Mouse (Mus musculus) forebrain, embryonic 11.5 days (tissue): ENCODE data around the gene Ddc. TPM values are rescaled to one million over a fixed set of nuclear protein-coding genes. Genes with fewer than 3 reads are reported as not detected.

ENCODE experiments used
- ATAC-seq: fragments of 200-750 bp; cut with Nextera tagmentation; replicated peaks from 2 replicates; pipeline ENCODE4 v1.8.0; 2017; ENCODE audit warnings: moderate TSS enrichment; ENCODE audit not compliant: low FRiP score
- DNase-seq: peaks from one replicate; pipeline ENCODE4 v3.0.0-alpha.2; 2017; ENCODE audit warnings: low spot score
- H3K27ac ChIP-seq: fragments of 300-500 bp; sonication (generic); 2 replicates; pipeline ENCODE4 v1.5.1; 2014; ENCODE audit warnings: low read depth, low read length
- H3K27me3 ChIP-seq: fragments of 300-500 bp; sonication (generic); 2 replicates; pipeline ENCODE4 v1.6.1; 2014; ENCODE audit warnings: mild to moderate bottlenecking, low read length, mixed read lengths; ENCODE audit not compliant: control insufficient read depth, insufficient read depth
- H3K36me3 ChIP-seq: fragments of 300-500 bp; sonication (generic); 2 replicates; pipeline ENCODE4 v1.6.1; 2014; ENCODE audit warnings: mild to moderate bottlenecking, low read length, moderate library complexity, mixed read lengths; ENCODE audit not compliant: control insufficient read depth, insufficient read depth
- H3K4me1 ChIP-seq: fragments of 300-500 bp; sonication (generic); replicated peaks from 2 replicates; pipeline ENCODE4 v1.6.1; 2014; ENCODE audit warnings: low read length, mixed read lengths; ENCODE audit not compliant: control insufficient read depth, insufficient read depth
- H3K4me2 ChIP-seq: fragments of 300-500 bp; sonication (generic); 2 replicates; pipeline ENCODE4 v1.6.1; 2014; ENCODE audit warnings: low read depth, mild to moderate bottlenecking, low read length, moderate library complexity, mixed read lengths; ENCODE audit not compliant: severe bottlenecking
- H3K4me3 ChIP-seq: fragments of 300-500 bp; sonication (generic); 2 replicates; pipeline ENCODE4 v1.5.1; 2014; ENCODE audit warnings: low read depth, low read length
- H3K9ac ChIP-seq: fragments of 300-500 bp; sonication (generic); 2 replicates; pipeline ENCODE4 v1.6.1; 2014; ENCODE audit warnings: low read length
- H3K9me3 ChIP-seq: fragments of 300-500 bp; sonication (generic); 2 replicates; pipeline ENCODE4 v1.6.1; 2016; ENCODE audit warnings: low read length, mixed read lengths; ENCODE audit not compliant: control insufficient read depth
- WGBS: fragments of 180-500 bp; shearing (Covaris S2); extraction: QIAGEN DNeasy Blood & Tissue Kit; methylation state at CpG from one replicate; pipeline ENCODE4 v1.1.7; 2014; 5-methylcytosine and 5-hydroxymethylcytosine counted together
- polyA plus RNA-seq: library from polyadenylated mRNA; unstranded; fragments of >200 nt; fragmentation: Nextera tagmentation; extraction: Ambion mirVana; gene quantifications from 2 replicates; pipeline ENCODE4 v1.2.1, GENCODE M21; 2014

Ddc gene
- polyA plus RNA-seq, 1 experiment from 2014 or later, result 6.8 TPM

DNA sequence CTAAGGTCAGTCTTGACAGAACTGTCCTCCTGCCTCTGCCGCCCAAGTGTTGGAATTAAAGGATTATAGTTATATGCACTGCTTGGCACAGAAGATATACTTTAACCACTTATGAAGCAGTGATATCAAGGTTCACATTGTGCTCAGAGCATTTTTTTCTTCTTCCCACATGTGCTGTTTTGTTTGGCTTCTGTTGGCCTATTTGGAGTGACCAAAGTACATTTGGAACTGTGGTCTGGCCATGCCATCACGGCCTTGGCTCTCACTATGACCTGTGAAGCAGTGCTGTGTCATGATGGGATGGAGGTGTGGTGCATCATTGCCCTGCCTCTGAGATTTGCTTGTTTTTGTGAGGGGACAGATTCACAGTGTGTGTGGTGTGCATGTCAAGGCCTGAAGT is 30.6 kb upstream of the Ddc start:
- Histone ChIP-seq H3K27ac (no peak overlapping the region), H3K4me3 (no peak overlapping the region), H3K4me2 (no peak overlapping the region), H3K9ac (no peak overlapping the region), H3K9me3 (no peaks in the 10 kb centered on the region), H3K27me3 (no peaks in the 10 kb centered on the region), H3K36me3 (no peaks in the 10 kb centered on the region), H3K4me1 (no peaks in the 10 kb centered on the region)
- 92% methylated on average over 2 of the region's 2 CpGs for WGBS
- DNase-seq (no peak), ATAC-seq (no peak)

DNA sequence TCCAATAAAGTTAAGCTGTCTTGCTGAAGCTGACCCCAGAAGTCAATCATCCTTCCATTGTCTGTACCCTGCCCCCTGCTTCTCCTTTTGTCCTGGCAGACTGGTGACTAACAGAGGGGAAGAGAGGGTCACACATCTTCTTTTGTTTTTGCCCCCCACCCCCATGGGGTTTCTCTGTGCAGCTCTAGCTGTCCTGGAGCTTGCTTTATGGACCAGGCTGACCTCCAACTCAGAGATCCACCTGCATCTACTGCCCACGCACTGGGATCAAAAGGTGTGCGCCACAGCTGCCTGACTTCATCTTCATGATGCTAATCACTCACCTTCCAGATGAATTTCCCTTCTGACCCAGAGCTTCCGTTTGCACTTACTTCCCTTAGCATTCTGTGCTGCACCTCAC is 26.0 kb upstream of the Ddc start:
- Histone ChIP-seq H3K4me1 (no peaks in the 10 kb centered on the region), H3K9ac (no peak overlapping the region), H3K27me3 (no peaks in the 10 kb centered on the region), H3K36me3 (no peaks in the 10 kb centered on the region), H3K4me2 (no peak overlapping the region), H3K27ac (no peak overlapping the region), H3K4me3 (no peak overlapping the region), H3K9me3 (no peaks in the 10 kb centered on the region)
- ATAC-seq, result no peak
- 26% methylated on average over 3 of the region's 3 CpGs for WGBS
- no peak for DNase-seq

DNA sequence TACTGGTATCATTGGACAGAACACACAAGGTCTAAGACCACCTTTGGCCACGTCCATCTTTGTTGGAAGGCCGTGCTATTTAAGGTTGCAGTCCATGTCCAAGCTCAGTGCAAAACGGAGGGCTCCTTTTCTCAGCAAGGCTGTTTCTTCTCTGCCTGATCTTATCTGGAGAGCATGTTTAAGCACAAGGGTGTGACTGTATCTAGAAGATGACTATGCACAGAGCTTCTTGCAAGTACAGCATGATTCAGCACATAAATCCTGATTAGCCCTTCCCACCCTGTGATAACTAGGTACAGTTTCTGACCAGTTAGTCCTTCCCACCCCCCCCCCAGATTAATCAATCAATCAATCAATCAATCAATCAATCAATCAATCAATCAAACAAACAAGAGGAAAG is 25.4 kb upstream of the Ddc start:
- no peak overlapping the region for H3K4me3 ChIP-seq
- H3K9me3 ChIP-seq, result no peaks in the 10 kb centered on the region
- no peak for ATAC-seq
- no peak for DNase-seq
- no peaks in the 10 kb centered on the region for H3K4me1 ChIP-seq
- H3K27me3 ChIP-seq, result no peaks in the 10 kb centered on the region
- no peak overlapping the region for H3K4me2 ChIP-seq
- 88% methylated on average over 3 of the region's 3 CpGs for WGBS
- no peaks in the 10 kb centered on the region for H3K36me3 ChIP-seq
- H3K9ac ChIP-seq, result no peak overlapping the region
- no peak overlapping the region for H3K27ac ChIP-seq

DNA sequence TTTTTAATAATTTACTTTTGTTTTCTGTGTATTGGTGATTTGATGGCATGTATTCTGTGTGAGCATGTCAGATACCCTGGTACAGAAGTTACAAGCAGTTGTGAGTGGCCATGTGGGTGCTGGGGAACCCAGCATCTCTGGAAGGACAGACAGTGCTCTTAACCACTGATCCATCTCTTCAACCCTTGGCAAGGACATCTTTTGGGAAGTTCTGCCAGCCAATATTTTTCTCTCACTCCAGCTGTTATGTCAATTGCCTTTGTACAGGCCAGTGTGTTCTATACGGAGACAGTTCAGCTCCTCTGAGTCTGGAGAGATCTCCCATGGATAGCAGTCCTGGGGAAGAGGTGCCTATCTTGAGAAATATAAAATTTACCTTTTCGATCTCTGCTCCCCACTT is 24.2 kb upstream of the Ddc start:
- Histone ChIP-seq H3K9me3 (no peaks in the 10 kb centered on the region), H3K27ac (no peak overlapping the region), H3K4me3 (no peak overlapping the region), H3K27me3 (no peaks in the 10 kb centered on the region), H3K9ac (no peak overlapping the region), H3K4me2 (no peak overlapping the region), H3K4me1 (no peaks in the 10 kb centered on the region), H3K36me3 (no peaks in the 10 kb centered on the region)
- WGBS, result 94% methylated on average over 2 of the region's 2 CpGs
- ATAC-seq, result no peak
- DNase-seq, result no peak

DNA sequence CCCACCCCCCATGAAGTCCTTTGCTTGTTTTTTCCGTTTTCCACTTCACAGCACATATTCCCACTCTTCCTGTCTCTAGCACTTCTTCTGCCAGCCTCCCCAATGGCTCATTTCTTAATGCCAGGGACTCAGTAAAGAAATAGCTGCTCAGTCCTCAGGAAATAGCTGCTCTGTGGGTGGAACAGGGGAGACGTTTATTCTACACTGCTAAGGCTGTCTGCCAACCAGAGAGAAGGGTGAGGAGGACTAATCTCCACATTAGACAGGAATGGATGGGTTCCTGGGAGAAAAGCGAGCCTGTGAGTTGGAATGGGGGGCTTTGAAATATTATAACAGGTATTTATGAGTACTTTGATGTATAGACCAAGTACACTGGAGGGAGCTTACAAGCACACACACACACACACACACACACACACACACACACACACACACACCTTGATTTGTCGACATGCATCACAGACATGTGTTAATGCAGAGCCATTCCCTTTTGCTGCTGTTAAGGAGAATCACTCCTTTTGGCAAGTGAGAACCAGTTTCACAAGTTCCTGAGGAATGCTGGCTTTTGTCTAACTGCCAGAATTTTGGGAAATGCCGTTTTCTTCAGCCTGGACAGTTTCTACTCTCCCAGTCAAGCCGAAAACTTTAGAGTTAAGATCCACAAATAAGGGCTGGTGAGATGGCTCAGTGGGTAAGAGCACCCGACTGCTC is 9.9 kb upstream of the Ddc start:
- H3K4me2 ChIP-seq, result no peak overlapping the region
- no peaks in the 10 kb centered on the region for H3K36me3 ChIP-seq
- H3K4me1 ChIP-seq, result no peaks in the 10 kb centered on the region
- WGBS, result 73% methylated on average over 7 of the region's 7 CpGs
- H3K9me3 ChIP-seq, result no peaks in the 10 kb centered on the region
- H3K27ac ChIP-seq, result no peak overlapping the region
- no peaks in the 10 kb centered on the region for H3K27me3 ChIP-seq
- ATAC-seq (no peak), DNase-seq (no peak)
- no peak overlapping the region for H3K4me3 ChIP-seq
- H3K9ac ChIP-seq, result no peak overlapping the region

DNA sequence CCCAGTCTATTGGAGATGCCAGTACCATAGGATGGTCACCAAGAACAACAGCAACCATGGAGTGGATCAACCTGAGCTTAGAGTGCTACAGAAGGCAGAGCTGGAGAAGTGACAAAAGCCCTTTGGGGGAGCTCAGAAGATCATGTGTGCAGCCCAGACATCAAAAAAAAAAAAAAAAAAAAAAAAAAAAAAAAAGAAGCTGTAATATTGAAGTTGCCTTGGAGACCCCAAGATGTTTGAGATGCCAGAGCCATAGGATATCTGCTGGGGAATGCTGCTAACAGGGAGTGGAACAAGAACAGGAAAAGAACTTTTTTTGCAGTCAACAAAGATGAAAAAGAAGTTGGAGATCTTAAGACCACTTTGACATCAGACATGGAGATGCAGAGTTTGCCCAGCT is 7.6 kb upstream of the Ddc start:
- Histone ChIP-seq H3K36me3 (no peaks in the 10 kb centered on the region), H3K9ac (no peak overlapping the region), H3K4me1 (no peaks in the 10 kb centered on the region), H3K27ac (no peak overlapping the region), H3K9me3 (no peaks in the 10 kb centered on the region), H3K4me3 (no peak overlapping the region), H3K4me2 (no peak overlapping the region), H3K27me3 (no peaks in the 10 kb centered on the region)
- ATAC-seq, result no peak
- DNase-seq, result no peak

DNA sequence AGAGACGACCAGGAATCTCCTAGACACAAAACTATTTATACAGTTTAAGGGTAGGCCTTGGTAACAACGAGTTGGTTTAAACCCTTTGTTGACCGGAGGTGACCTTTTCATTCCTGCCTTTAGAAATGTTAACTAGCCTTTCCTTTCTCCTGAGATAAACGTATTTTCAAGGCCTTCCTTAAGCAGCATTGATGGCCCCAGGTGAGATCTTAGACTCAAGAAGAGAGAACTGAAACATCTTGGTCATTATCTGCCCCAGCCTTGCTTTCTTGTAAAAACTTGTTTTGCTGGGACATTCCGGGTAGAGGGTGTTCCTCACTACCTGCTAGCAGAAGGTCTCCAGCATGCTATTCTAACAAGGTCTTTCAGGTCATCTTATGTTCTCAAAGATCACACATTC is 7.1 kb upstream of the Ddc start:
- H3K27ac ChIP-seq, result no peak overlapping the region
- no peak overlapping the region for H3K9ac ChIP-seq
- no peak overlapping the region for H3K4me3 ChIP-seq
- no peak overlapping the region for H3K4me2 ChIP-seq
- no peaks in the 10 kb centered on the region for H3K9me3 ChIP-seq
- DNase-seq, result no peak
- H3K36me3 ChIP-seq, result no peaks in the 10 kb centered on the region
- 68% methylated on average over 5 of the region's 5 CpGs for WGBS
- no peaks in the 10 kb centered on the region for H3K27me3 ChIP-seq
- H3K4me1 ChIP-seq, result no peaks in the 10 kb centered on the region
- ATAC-seq, result no peak

DNA sequence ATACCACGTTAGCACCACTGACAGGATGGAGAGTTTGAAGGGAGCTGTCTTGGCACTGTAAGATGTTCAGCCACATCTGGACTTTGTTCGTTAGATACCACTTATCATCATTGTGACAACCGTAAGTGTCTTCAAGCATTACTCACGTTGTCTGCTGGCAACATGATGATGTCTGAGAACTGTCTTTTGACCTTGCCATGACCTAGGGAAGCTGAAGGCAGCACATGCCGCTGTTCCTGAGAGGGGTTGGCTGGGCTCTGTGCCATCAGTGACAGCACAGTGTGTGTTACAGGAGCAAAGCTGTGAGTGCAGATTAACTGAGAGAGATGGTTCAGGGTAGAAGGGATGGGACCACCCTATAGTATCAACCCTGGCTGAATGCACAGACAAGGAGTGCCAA is 3.6 kb upstream of the Ddc start:
- 88% methylated on average over 5 of the region's 5 CpGs for WGBS
- H3K9ac ChIP-seq, result no peak overlapping the region
- H3K36me3 ChIP-seq, result no peaks in the 10 kb centered on the region
- H3K27me3 ChIP-seq, result no peaks in the 10 kb centered on the region
- ATAC-seq, result no peak
- H3K4me1 ChIP-seq, result no peaks in the 10 kb centered on the region
- no peaks in the 10 kb centered on the region for H3K9me3 ChIP-seq
- H3K4me3 ChIP-seq, result no peak overlapping the region
- H3K27ac ChIP-seq, result no peak overlapping the region
- no peak overlapping the region for H3K4me2 ChIP-seq
- no peak for DNase-seq

DNA sequence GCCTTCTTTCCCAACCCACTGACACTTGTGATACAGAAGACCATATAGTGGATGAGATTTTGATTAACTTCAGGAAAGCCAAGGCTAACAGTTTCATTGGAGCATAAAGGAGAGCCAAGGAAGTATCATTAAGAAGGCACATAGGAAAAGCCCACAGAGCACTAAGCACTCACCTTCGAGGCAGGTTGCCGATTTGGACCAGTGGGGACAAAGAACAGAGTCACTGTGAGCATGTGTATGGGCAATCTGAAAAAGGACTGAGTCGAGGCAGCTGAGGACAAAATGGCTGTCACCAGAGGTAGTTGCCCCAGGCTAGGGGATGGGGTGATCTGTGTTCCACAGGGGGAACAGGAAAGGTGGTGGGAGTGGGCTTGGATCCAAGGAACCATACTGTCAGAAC is 552 bp upstream of the Ddc start:
- Histone ChIP-seq H3K9me3 (no peaks in the 10 kb centered on the region), H3K4me2 (no peak overlapping the region), H3K36me3 (no peaks in the 10 kb centered on the region), H3K9ac (no peak overlapping the region), H3K4me3 (no peak overlapping the region), H3K27me3 (no peaks in the 10 kb centered on the region), H3K4me1 (no peaks in the 10 kb centered on the region), H3K27ac (no peak overlapping the region)
- DNase-seq (no peak), ATAC-seq (no peak)
- 94% methylated on average over 3 of the region's 3 CpGs for WGBS
